Mouse (Mus musculus): ENCODE results near the gene Gnat3. TPM values are rescaled to one million over a fixed set of nuclear protein-coding genes. Genes with fewer than 3 reads are reported as not detected.
"Not testable (repeated sequence)": the region's sequence is repeated elsewhere in the genome, so short reads cannot be mapped to it uniquely, and the experiment has no call there.

Gnat3 gene
- not detected in 2 replicates for polyA plus RNA-seq (2014; fragmentation: Nextera tagmentation; extraction: Ambion mirVana)

GRCm38 (mm10) chr5:17962249-17962648 is at the start of gene Gnat3:
Gene Gnat3, plus strand, starts transcription at chr5:17962549.
- Histone ChIP-seq H3K4me1 (ENCODE audit: control insufficient read depth, insufficient read depth, low read length) (no peaks in the 10 kb centered on the region), H3K4me3 (ENCODE audit: low read depth, low read length) (no peak within 1 kb of the TSS), H3K9me3 (ENCODE audit: control insufficient read depth, low read depth, low read length) (no peaks in the 10 kb centered on the region), H3K4me2 (replicated peaks; ENCODE audit: low read depth, low read length) (no peak within 1 kb of the TSS), H3K9ac (replicated peaks; ENCODE audit: low read depth, low read length) (no peak within 1 kb of the TSS), H3K27me3 (ENCODE audit: control insufficient read depth, insufficient read depth, low read length) (no peaks in the 10 kb centered on the region), H3K27ac (ENCODE audit: low read length) (no peak within 1 kb of the TSS), H3K36me3 (ENCODE audit: control insufficient read depth, insufficient read depth, low read length) (no peaks in the 10 kb centered on the region)
- 81% methylated on average over 5 of the region's 5 CpGs for WGBS
- no peak for ATAC-seq (ENCODE audit: insufficient number of reproducible peaks, insufficient read depth, low FRiP score, low read depth)

GRCm38 (mm10) chr5:17918966-17919365 is 43.4 kb upstream of the Gnat3 start:
- Histone ChIP-seq H3K4me2 (replicated peaks; ENCODE audit: low read depth, low read length) (no peak overlapping the region), H3K27me3 (ENCODE audit: control insufficient read depth, insufficient read depth, low read length) (no peaks in the 10 kb centered on the region), H3K27ac (ENCODE audit: low read length) (no peak overlapping the region), H3K4me1 (ENCODE audit: control insufficient read depth, insufficient read depth, low read length) (no peaks in the 10 kb centered on the region), H3K9ac (replicated peaks; ENCODE audit: low read depth, low read length) (no peak overlapping the region), H3K9me3 (ENCODE audit: control insufficient read depth, low read depth, low read length) (no peaks in the 10 kb centered on the region), H3K4me3 (ENCODE audit: low read depth, low read length) (no peak overlapping the region), H3K36me3 (ENCODE audit: control insufficient read depth, insufficient read depth, low read length) (no peaks in the 10 kb centered on the region)
- ATAC-seq (ENCODE audit: insufficient number of reproducible peaks, insufficient read depth, low FRiP score, low read depth): no peak
- WGBS: 67% methylated on average over 5 of the region's 5 CpGs

GRCm38 (mm10) chr5:17923648-17924047 is 38.7 kb upstream of the Gnat3 start:
- WGBS: 76% methylated on average over 3 of the region's 3 CpGs
- Histone ChIP-seq H3K4me1 (ENCODE audit: control insufficient read depth, insufficient read depth, low read length) (no peaks in the 10 kb centered on the region), H3K9me3 (ENCODE audit: control insufficient read depth, low read depth, low read length) (no peaks in the 10 kb centered on the region), H3K36me3 (ENCODE audit: control insufficient read depth, insufficient read depth, low read length) (no peaks in the 10 kb centered on the region), H3K4me2 (replicated peaks; ENCODE audit: low read depth, low read length) (no peak overlapping the region), H3K27ac (ENCODE audit: low read length) (no peak overlapping the region), H3K27me3 (ENCODE audit: control insufficient read depth, insufficient read depth, low read length) (no peaks in the 10 kb centered on the region), H3K4me3 (ENCODE audit: low read depth, low read length) (no peak overlapping the region), H3K9ac (replicated peaks; ENCODE audit: low read depth, low read length) (no peak overlapping the region)
- no peak for ATAC-seq (ENCODE audit: insufficient number of reproducible peaks, insufficient read depth, low FRiP score, low read depth)

DNA sequence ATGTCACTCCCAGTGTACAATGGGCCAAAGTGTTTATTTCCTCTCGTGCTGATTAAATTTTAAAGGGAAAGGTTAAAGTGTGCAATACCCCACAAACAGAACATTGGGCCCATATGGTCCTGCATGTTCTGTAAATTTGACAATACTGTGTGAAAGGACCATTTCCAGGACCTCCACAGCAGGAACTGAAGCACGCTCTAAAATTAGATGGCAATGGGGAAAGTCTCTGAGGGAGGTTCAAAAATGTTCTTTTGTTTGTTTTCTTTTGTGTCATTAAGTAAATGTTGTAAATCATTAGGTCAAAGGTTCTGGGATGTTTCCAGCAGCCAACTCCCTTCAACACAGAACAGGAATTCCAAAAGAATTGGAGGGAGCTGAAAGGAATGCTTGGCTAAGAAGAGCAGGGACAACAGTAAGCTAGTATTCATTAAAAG is 38.2 kb upstream of the Gnat3 start:
- no peaks in the 10 kb centered on the region for H3K9me3 ChIP-seq (ENCODE audit: control insufficient read depth, low read depth, low read length)
- H3K36me3 ChIP-seq (ENCODE audit: control insufficient read depth, insufficient read depth, low read length): no peaks in the 10 kb centered on the region
- H3K9ac ChIP-seq (replicated peaks; ENCODE audit: low read depth, low read length): no peak overlapping the region
- no peak for ATAC-seq (ENCODE audit: insufficient number of reproducible peaks, insufficient read depth, low FRiP score, low read depth)
- no peaks in the 10 kb centered on the region for H3K4me1 ChIP-seq (ENCODE audit: control insufficient read depth, insufficient read depth, low read length)
- no peaks in the 10 kb centered on the region for H3K27me3 ChIP-seq (ENCODE audit: control insufficient read depth, insufficient read depth, low read length)
- no peak overlapping the region for H3K27ac ChIP-seq (ENCODE audit: low read length)
- 23% methylated on average over 2 of the region's 2 CpGs for WGBS
- H3K4me2 ChIP-seq (replicated peaks; ENCODE audit: low read depth, low read length): no peak overlapping the region
- H3K4me3 ChIP-seq (ENCODE audit: low read depth, low read length): no peak overlapping the region

DNA sequence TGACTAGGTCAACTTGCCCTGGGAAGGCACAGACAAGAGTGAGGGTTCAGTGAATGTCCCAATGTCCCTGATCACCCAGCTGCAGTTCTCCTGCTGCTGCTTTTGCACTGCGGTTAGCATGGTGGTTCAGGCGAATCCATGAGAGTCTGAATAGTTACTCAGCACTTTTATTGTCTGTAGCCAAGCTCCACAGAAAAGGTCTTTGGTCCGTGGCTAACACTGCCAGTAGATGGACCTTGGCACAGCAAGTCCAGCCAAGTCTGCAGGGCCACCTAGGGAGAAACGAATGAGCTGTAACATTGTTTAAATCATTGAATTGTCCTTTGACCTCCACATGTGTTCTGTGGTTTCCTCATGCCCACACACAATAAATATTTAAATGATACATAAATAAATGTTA is 33.9 kb upstream of the Gnat3 start:
- Histone ChIP-seq H3K4me3 (ENCODE audit: low read depth, low read length) (no peak overlapping the region), H3K9me3 (ENCODE audit: control insufficient read depth, low read depth, low read length) (no peaks in the 10 kb centered on the region), H3K27me3 (ENCODE audit: control insufficient read depth, insufficient read depth, low read length) (no peaks in the 10 kb centered on the region), H3K9ac (replicated peaks; ENCODE audit: low read depth, low read length) (no peak overlapping the region), H3K27ac (ENCODE audit: low read length) (no peak overlapping the region), H3K36me3 (ENCODE audit: control insufficient read depth, insufficient read depth, low read length) (no peaks in the 10 kb centered on the region), H3K4me1 (ENCODE audit: control insufficient read depth, insufficient read depth, low read length) (no peaks in the 10 kb centered on the region), H3K4me2 (replicated peaks; ENCODE audit: low read depth, low read length) (no peak overlapping the region)
- ATAC-seq (ENCODE audit: insufficient number of reproducible peaks, insufficient read depth, low FRiP score, low read depth): no peak
- WGBS: 42% methylated on average over 4 of the region's 4 CpGs

- whole genome bisulfite sequencing: 49% methylated on average over 7 of the region's 7 CpGs
- ATAC-seq (ENCODE audit: insufficient number of reproducible peaks, insufficient read depth, low FRiP score, low read depth): no peak
- Histone ChIP-seq H3K27me3 (ENCODE audit: control insufficient read depth, insufficient read depth, low read length) (no peaks in the 10 kb centered on the region), H3K4me1 (ENCODE audit: control insufficient read depth, insufficient read depth, low read length) (no peaks in the 10 kb centered on the region), H3K4me2 (replicated peaks; ENCODE audit: low read depth, low read length) (no peak overlapping the region), H3K27ac (ENCODE audit: low read length) (no peak overlapping the region), H3K9ac (replicated peaks; ENCODE audit: low read depth, low read length) (no peak overlapping the region), H3K4me3 (ENCODE audit: low read depth, low read length) (no peak overlapping the region), H3K9me3 (ENCODE audit: control insufficient read depth, low read depth, low read length) (no peaks in the 10 kb centered on the region), H3K36me3 (ENCODE audit: control insufficient read depth, insufficient read depth, low read length) (no peaks in the 10 kb centered on the region)
Measured at GRCm38 (mm10) chr5:17929006-17929567, 33.3 kb upstream of the Gnat3 start.

DNA sequence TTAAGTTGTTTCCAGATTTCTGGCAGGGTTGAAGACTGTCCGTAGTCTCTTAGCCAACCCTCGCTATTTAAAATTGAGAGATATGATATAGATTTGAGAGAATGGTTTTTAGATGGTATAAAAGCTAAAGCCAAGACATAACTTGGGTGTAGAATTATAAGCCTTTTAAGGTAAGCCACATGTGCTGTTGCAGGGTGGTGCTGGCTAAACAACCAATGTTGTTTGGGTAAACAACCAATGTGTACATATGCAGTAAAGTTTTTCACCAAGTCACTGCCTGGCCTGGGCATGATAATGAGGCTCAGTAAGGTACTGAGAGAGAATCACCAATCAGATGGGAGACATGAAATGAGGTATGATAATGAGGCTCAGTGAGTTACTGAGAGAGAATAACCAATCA is 30.8 kb upstream of the Gnat3 start:
- H3K4me2 ChIP-seq (replicated peaks; ENCODE audit: low read depth, low read length); H3K27ac ChIP-seq (ENCODE audit: low read length); H3K4me1 ChIP-seq (ENCODE audit: control insufficient read depth, insufficient read depth, low read length); H3K36me3 ChIP-seq (ENCODE audit: control insufficient read depth, insufficient read depth, low read length); H3K9me3 ChIP-seq (ENCODE audit: control insufficient read depth, low read depth, low read length); H3K9ac ChIP-seq (replicated peaks; ENCODE audit: low read depth, low read length); ATAC-seq (ENCODE audit: insufficient number of reproducible peaks, insufficient read depth, low FRiP score, low read depth); H3K27me3 ChIP-seq (ENCODE audit: control insufficient read depth, insufficient read depth, low read length); H3K4me3 ChIP-seq (ENCODE audit: low read depth, low read length): not testable (repeated sequence)
- 97% methylated on average over 2 of the region's 2 CpGs for whole genome bisulfite sequencing

- H3K9me3 ChIP-seq (ENCODE audit: control insufficient read depth, low read depth, low read length): no peaks in the 10 kb centered on the region
- no peak overlapping the region for H3K4me3 ChIP-seq (ENCODE audit: low read depth, low read length)
- no peak overlapping the region for H3K9ac ChIP-seq (replicated peaks; ENCODE audit: low read depth, low read length)
- WGBS: 85% methylated on average over 1 of the region's 1 CpGs
- H3K36me3 ChIP-seq (ENCODE audit: control insufficient read depth, insufficient read depth, low read length): no peaks in the 10 kb centered on the region
- ATAC-seq (ENCODE audit: insufficient number of reproducible peaks, insufficient read depth, low FRiP score, low read depth): no peak
- H3K27ac ChIP-seq (ENCODE audit: low read length): no peak overlapping the region
- no peaks in the 10 kb centered on the region for H3K4me1 ChIP-seq (ENCODE audit: control insufficient read depth, insufficient read depth, low read length)
- no peak overlapping the region for H3K4me2 ChIP-seq (replicated peaks; ENCODE audit: low read depth, low read length)
- H3K27me3 ChIP-seq (ENCODE audit: control insufficient read depth, insufficient read depth, low read length): no peaks in the 10 kb centered on the region
Measured at GRCm38 (mm10) chr5:17934501-17934900, 27.8 kb upstream of the Gnat3 start.

Measured in stomach, embryonic 14.5 days (tissue).